Mouse (Mus musculus) heart, adult 2 months (tissue): ENCODE results near the gene Marf1. TPM values are rescaled to one million over a fixed set of nuclear protein-coding genes. Genes with fewer than 3 reads are reported as not detected.
"Not testable (repeated sequence)": the region's sequence is repeated elsewhere in the genome, so short reads cannot be mapped to it uniquely, and the experiment has no call there.

Experiments
- DNase-seq, 2 experiments: peaks; one replicate each; pipeline ENCODE4 v3.0.0; 2021
- H3K27ac ChIP-seq: fragments of 200-600 bp; 2 replicates; pipeline ENCODE4 v1.8.1; 2022
- H3K27me3 ChIP-seq: fragments of 200-500 bp; 2 replicates; pipeline ENCODE4 v1.6.1; 2012; ENCODE audit warnings: mild to moderate bottlenecking, low read length, inconsistent platforms, mixed read lengths; ENCODE audit not compliant: control insufficient read depth, insufficient read depth
- H3K36me3 ChIP-seq: fragments of 200-500 bp; 2 replicates; pipeline ENCODE4 v1.6.1; 2012; ENCODE audit warnings: low read length, inconsistent platforms; ENCODE audit not compliant: control insufficient read depth, insufficient read depth
- H3K4me1 ChIP-seq: fragments of 200-500 bp; 2 replicates; pipeline ENCODE4 v1.6.1; 2011; ENCODE audit warnings: low read length; ENCODE audit not compliant: control insufficient read depth, insufficient read depth
- H3K4me3 ChIP-seq: fragments of 200-600 bp; 2 replicates; pipeline ENCODE4 v1.8.1; 2022
- H3K79me2 ChIP-seq: fragments of 200-500 bp; replicated peaks from 2 replicates; pipeline ENCODE4 v1.6.1; 2012; ENCODE audit warnings: mild to moderate bottlenecking, inconsistent platforms, low read length, moderate library complexity, mixed read lengths; ENCODE audit not compliant: control insufficient read depth, insufficient read depth
- H3K9ac ChIP-seq: fragments of 200-500 bp; 2 replicates; pipeline ENCODE4 v1.6.1; 2012; ENCODE audit warnings: low read depth, mild to moderate bottlenecking, control low read depth, inconsistent platforms, low read length, mixed read lengths
- CTCF ChIP-seq: fragments of 200-600 bp; IDR thresholded peaks from 2 replicates; pipeline ENCODE4 v1.8.1; 2022; ENCODE audit warnings: antibody characterized with exemption, mild to moderate bottlenecking, moderate library complexity
- EP300 ChIP-seq: fragments of 200-500 bp; IDR thresholded peaks from 2 replicates; pipeline ENCODE4 v1.6.1; 2011; ENCODE audit warnings: low read depth, low read length, control low read depth; ENCODE audit not compliant: insufficient read depth
- POLR2A ChIP-seq: fragments of 200-500 bp; IDR thresholded peaks from 2 replicates; pipeline ENCODE4 v1.6.1; 2011; ENCODE audit warnings: mild to moderate bottlenecking, low read depth, low read length, control low read depth; ENCODE audit not compliant: insufficient read depth
- WGBS: fragments of 180-500 bp; shearing (Covaris S2); methylation state at CpG from one replicate; pipeline ENCODE4 v1.1.7; 2018; 5-methylcytosine and 5-hydroxymethylcytosine counted together
- intact Hi-C: fragments of 180-260 bp; cut with DNase I; formaldehyde crosslinking; loops from one replicate; pipeline ENCODE4 v1.15.1; 2025
- microRNA-seq, 2 experiments: library from miRNA; unstranded; fragments of <30 nt; microRNA quantifications; one replicate each; pipeline ENCODE4 v1.2.0; 2021
- polyA plus RNA-seq: library from polyadenylated mRNA; depleted of rRNA; stranded (reverse); fragments of >200 nt; gene quantifications from 2 replicates; pipeline ENCODE4 v1.2.3, GENCODE M21; 2012; rRNA removed
- total RNA-seq, 2 experiments: library from RNA; stranded (reverse); gene quantifications; 2 replicates each; pipeline ENCODE4 v1.2.3; 2021

Gene Marf1
- total and polyA plus RNA-seq, 3 experiments: 8.3 to 36.1 (median 32.4) TPM

DNA sequence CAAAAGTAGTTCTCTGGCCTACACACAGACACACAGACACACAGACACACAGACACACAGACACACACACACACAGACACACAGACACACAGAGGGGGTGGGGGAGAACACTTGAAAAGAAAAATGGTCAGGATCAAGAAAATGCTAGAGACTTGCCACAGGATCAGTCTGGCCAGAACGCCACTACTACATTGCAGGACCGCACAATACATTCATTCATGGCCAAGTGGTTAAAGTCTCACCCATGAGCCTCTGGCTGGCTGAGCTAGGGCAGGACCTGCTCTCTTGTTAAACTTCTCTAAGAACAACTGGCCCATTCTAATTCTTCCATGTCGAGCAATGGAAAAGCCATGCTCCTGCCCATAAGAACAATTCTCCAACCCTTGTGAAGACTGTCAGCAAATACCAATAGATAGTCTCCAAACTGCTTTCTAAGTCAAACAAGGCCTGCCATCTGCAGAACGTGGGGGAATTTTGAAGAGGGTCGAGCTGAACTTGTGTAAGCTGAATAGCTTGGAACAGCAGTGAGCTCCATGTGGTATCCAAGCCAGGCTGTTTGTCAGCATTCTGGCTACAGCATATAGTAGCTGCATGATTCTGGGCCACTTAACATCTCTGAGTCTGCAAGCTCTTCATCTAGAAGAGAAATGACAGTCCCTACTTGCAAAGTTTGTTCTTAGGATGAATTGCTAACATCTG, 92.5 kb downstream of the Marf1 start:
- Histone ChIP-seq H3K27me3 (no peaks in the 10 kb centered on the region), H3K9ac (no peak overlapping the region), H3K36me3 (no peaks in the 10 kb centered on the region), H3K4me3 (no peak overlapping the region), H3K79me2 (no peaks in the 10 kb centered on the region), H3K27ac (no peak overlapping the region), H3K4me1 (no peaks in the 10 kb centered on the region)
- TF ChIP-seq EP300 (no peak), CTCF (no peak), POLR2A (no peak)
- DNase-seq: no peak
- intact Hi-C loops: no loop called here
- 64% methylated on average over 5 of the region's 5 CpGs for WGBS

DNA sequence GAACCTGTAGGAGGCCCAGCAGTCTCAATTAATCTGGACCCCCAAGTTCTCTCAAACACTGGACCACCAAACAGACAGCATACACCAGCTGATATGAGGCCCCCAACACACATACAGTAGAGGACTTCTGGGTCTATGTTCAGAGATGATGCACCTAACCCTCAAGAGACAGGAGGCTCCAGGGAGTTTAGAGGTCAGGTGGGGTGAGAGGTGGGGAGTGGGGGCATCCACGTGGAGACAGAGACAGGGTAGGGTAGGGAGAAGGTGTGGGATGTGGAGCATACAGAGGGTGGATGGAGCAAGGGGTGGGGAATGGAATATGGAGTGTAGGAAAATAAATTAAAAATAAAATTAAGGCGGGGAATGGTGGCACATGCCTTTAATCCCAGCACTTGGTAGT, 94.5 kb downstream of the Marf1 start:
- intact Hi-C loops, H3K27ac ChIP-seq, H3K9ac ChIP-seq, H3K4me1 ChIP-seq, DNase-seq, H3K4me3 ChIP-seq, H3K27me3 ChIP-seq, H3K79me2 ChIP-seq, H3K36me3 ChIP-seq: not testable (repeated sequence)
- WGBS: 69% methylated on average over 2 of the region's 2 CpGs

GRCm38 (mm10) chr16:14066571-14066970, 96.6 kb downstream of the Marf1 start:
- H3K4me3 ChIP-seq, DNase-seq, H3K27ac ChIP-seq, H3K27me3 ChIP-seq, H3K4me1 ChIP-seq, intact Hi-C loops, H3K36me3 ChIP-seq, H3K9ac ChIP-seq, H3K79me2 ChIP-seq: not testable (repeated sequence)
- WGBS: 79% methylated on average over 4 of the region's 4 CpGs

DNA sequence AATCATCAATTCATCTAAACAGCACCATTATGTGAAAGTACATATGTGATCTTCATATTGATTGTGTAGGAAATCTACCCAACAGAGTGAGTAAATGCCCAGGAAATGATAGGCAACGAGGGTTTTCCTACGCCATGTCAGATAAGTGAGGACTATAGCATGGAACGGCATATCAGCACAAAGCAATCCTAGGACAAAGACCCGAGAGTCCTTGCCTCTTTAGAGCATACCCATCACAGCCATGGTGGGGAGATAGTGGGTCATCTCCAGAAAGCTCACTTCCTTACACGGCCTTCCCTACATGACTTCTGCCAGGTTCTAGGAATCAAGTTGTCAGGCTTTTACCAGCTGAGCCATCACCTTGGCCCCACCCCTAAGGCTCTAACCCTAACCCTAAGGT, 103.3 kb downstream of the Marf1 start:
- Histone ChIP-seq H3K36me3 (no peaks in the 10 kb centered on the region), H3K4me1 (no peaks in the 10 kb centered on the region), H3K27me3 (no peaks in the 10 kb centered on the region), H3K9ac (no peak overlapping the region), H3K27ac (no peak overlapping the region), H3K79me2 (no peaks in the 10 kb centered on the region), H3K4me3 (no peak overlapping the region)
- 53% methylated on average over 5 of the region's 5 CpGs for WGBS
- intact Hi-C loops: no loop called here
- no peak for TF ChIP-seq EP300
- no peak for TF ChIP-seq POLR2A
- TF ChIP-seq CTCF: no peak
- DNase-seq: no peak

Small RNAs within 50 kb of the gene (microRNA-seq; reads per million reads assigned to microRNA genes)
- 0 reads per million in 2 experiments for gene Gm27671
- 1,033 to 1,125 reads per million in 2 experiments for gene Mir484

Other genes starting within 250 kb of the Marf1 start
- gene 2900011O08Rik, start 176.7 kb downstream of the Marf1 start, total RNA-seq: not detected
- gene 2900011O08Rik, start 176.7 kb downstream of the Marf1 start, polyA plus RNA-seq: 0.21 and 0.29 TPM in 2 replicates
- not detected for gene Ifitm7, start 176.5 kb downstream of the Marf1 start, total RNA-seq
- gene Ifitm7, start 176.5 kb downstream of the Marf1 start, polyA plus RNA-seq: not detected in 2 replicates
- 10 to 100 TPM; 30.0 to 31.9 TPM for gene Nde1, start 76 bp downstream of the Marf1 start, total RNA-seq
- 28.2 and 39.7 TPM in 2 replicates for gene Nde1, start 76 bp downstream of the Marf1 start, polyA plus RNA-seq
- gene Myh11, start 128.0 kb upstream of the Marf1 start, total RNA-seq: 10 to 100 TPM; 31.7 to 34.4 TPM
- 16.9 and 18.3 TPM in 2 replicates for gene Myh11, start 128.0 kb upstream of the Marf1 start, polyA plus RNA-seq
- 10 to 100 TPM; 56.8 to 63.9 TPM for gene Fopnl, start 154.1 kb upstream of the Marf1 start, total RNA-seq
- 58.9 and 102 TPM in 2 replicates for gene Fopnl, start 154.1 kb upstream of the Marf1 start, polyA plus RNA-seq
- gene Abcc1, start 198.2 kb upstream of the Marf1 start, total RNA-seq: 10 to 100 TPM; 14.4 to 21.4 TPM
- 37.5 and 40.6 TPM in 2 replicates for gene Abcc1, start 198.2 kb upstream of the Marf1 start, polyA plus RNA-seq